Mouse (Mus musculus): Measurements from ENCODE around the gene Mrps36.

DNA sequence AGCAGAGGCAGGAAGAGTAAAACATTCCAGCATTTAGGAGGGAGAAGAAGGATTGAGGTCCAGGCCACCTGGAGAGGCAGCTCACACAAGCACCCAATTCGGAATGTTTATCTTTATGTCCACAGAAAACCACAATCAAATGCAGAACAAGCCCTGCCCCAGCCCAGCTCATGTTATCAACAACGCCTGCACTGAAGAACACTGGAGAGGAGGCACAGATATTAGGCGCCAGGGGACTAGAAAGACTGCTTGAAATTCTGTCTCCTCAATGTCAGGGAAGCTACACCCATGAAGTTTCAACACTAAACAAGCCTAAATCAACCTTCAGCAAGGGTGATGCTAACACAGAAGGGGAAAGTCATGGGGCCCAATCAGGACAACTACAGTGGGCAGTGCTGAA lies 33.0 kb upstream of the Mrps36 start:
- TF ChIP-seq CTCF (IDR thresholded peaks at IDR 0.05; ENCODE audit: low read depth) (no peak), EP300 (IDR thresholded peaks at IDR 0.05; ENCODE audit: low read depth) (peak; percentile 84)
